Mouse (Mus musculus) bone marrow, adult 2 months (tissue): ENCODE results near the gene Mfsd6l.

Source experiments
- CTCF ChIP-seq: fragments of 200-500 bp; IDR thresholded peaks from 2 replicates; pipeline ENCODE4 v1.5.1; 2011; ENCODE audit warnings: low read length, control low read depth; ENCODE audit not compliant: control insufficient read depth, insufficient read depth
- POLR2A ChIP-seq: fragments of 200-500 bp; IDR thresholded peaks from 2 replicates; pipeline ENCODE4 v1.6.1; 2011; ENCODE audit warnings: low read depth, mild to moderate bottlenecking, control low read depth, low read length, borderline replicate concordance; ENCODE audit not compliant: control insufficient read depth

- TF ChIP-seq CTCF (peak; percentile 34; the same call in 1 of the 2 replicates), POLR2A (no peak)
These were observed 29.9 kb downstream of the Mfsd6l start for GRCm38 (mm10) chr11:68585890-68586289.
